Mouse (Mus musculus) neutrophil, adult 83 days (primary cell): Measurements from ENCODE around the gene 1700029I15Rik. TPM values are rescaled to one million over a fixed set of nuclear protein-coding genes. Genes with fewer than 3 reads are reported as not detected.

Experiments used
- total RNA-seq, 2 experiments: library from RNA; stranded (reverse); gene quantifications; one replicate each; pipeline ENCODE4 v1.2.4; 2023

Gene 1700029I15Rik
- total RNA-seq: 1 to 10 TPM; 3.3 to 3.4 TPM

GRCm38 (mm10) chr2:92381901-92382588 is at the start of gene 1700029I15Rik:
1700029I15Rik (plus strand) TSS chr2:92382538.

GRCm38 (mm10) chr2:92374514-92374913 is 7.8 kb upstream of the 1700029I15Rik start, which contains the start of the genes Pex16 and Large2:
Pex16 (plus strand) TSS chr2:92374676.
Large2 (minus strand) TSS chr2:92374869.

GRCm38 (mm10) chr2:92401091-92401561 is 18.8 kb downstream of the 1700029I15Rik start, which contains the start of gene Mapk8ip1:
Mapk8ip1 (minus strand) TSS chr2:92401263.

GRCm38 (mm10) chr2:92433578-92434374 is 51.4 kb downstream of the 1700029I15Rik start, which contains the start of gene Cry2:
Cry2 (minus strand) TSS chr2:92434043.

Other genes starting within 250 kb of the 1700029I15Rik start
- 10 to 100 TPM; 17.2 to 19.1 TPM for gene Pex16, start 7.9 kb upstream of the 1700029I15Rik start, total RNA-seq
- gene Large2, start 7.7 kb upstream of the 1700029I15Rik start, total RNA-seq: not detected
- under 1 TPM; 0.33 to 0.42 TPM for gene Mapk8ip1, start 18.7 kb downstream of the 1700029I15Rik start, total RNA-seq
- 10 to 100 TPM; 13.9 to 15.4 TPM for gene Cry2, start 51.5 kb downstream of the 1700029I15Rik start, total RNA-seq
- gene Slc35c1, start 78.0 kb downstream of the 1700029I15Rik start, total RNA-seq: 10 to 100 TPM; 33.6 to 40.1 TPM
- under 1 TPM; 0.53 to 0.90 TPM for gene Chst1, start 217.2 kb downstream of the 1700029I15Rik start, total RNA-seq